Mouse (Mus musculus): ENCODE data around the gene Rnase1.

DNA sequence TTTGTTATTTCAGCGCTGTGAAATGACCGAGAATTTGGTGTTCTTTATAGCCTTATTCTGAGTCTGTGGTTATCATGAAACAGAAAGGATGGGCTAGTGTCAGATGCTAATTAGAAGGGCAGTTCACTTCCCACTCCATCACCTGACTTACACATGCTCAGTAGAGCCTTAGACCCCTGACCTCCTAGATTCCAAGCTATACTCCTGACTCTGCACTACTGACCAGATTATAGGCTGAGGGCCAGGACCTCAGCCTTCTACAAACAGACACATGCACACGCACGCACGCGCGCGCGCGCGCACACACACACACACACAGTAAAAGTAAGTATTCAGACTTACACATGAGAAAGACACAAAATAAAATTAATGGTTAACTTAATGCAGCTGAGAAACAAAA is 47.7 kb downstream of the Rnase1 start:
- TF ChIP-seq CTCF (conservative IDR thresholded peaks at IDR 0.05 in 1 of 2, IDR thresholded peaks at IDR 0.05 in 1 of 2; ENCODE audit: low read depth in 2 of 2, low read length in 2 of 2): no peak
- TF ChIP-seq USF1 (IDR thresholded peaks at IDR 0.05; ENCODE audit: low read depth, low read length): no peak
- TF ChIP-seq JUN (IDR thresholded peaks at IDR 0.05; ENCODE audit: insufficient read depth, low read depth, low read length): no peak
- TF ChIP-seq BHLHE40 (IDR thresholded peaks at IDR 0.05; ENCODE audit: low read depth, low read length): no peak
- no peak for TF ChIP-seq POLR2A (IDR thresholded peaks at IDR 0.05; ENCODE audit: low read depth, low read length)
- TF ChIP-seq EP300 (IDR thresholded peaks at IDR 0.05; ENCODE audit: low read length): no peak
- no peak for TF ChIP-seq TCF12 (IDR thresholded peaks at IDR 0.05; ENCODE audit: low read depth, low read length)

All from CH12.LX (cell line).